Mouse (Mus musculus): ENCODE results near the gene Focad.

- TF ChIP-seq CTCF (IDR thresholded peaks at IDR 0.05; ENCODE audit: low read depth, low read length) (no peak), POLR2A (IDR thresholded peaks at IDR 0.05; ENCODE audit: insufficient read depth, low read length) (no peak), EP300 (IDR thresholded peaks at IDR 0.05; ENCODE audit: insufficient read depth, low read depth, low read length) (no peak)
These were observed 363.7 kb downstream of the Focad start for GRCm38 (mm10) chr4:88458093-88458492.

Measured in ES-Bruce4 (cell line).